Mouse (Mus musculus) spleen, postnatal 36 days (tissue): ENCODE data around the gene Elavl1.
"Not testable (repeated sequence)": the region's sequence is repeated elsewhere in the genome, so short reads cannot be mapped to it uniquely, and the experiment has no call there.

Source experiments
- DNase-seq, 2 experiments: peaks; one replicate each; pipeline ENCODE4 v3.0.0; 2022; ENCODE audit warnings: low spot score in 2 of 2, mixed read lengths in 1 of 2

Elavl1 gene

GRCm38 (mm10) chr8:4258678-4259077 is 66.5 kb downstream of the Elavl1 start:
- DNase-seq: peak in 1 of 2 experiments; percentile 18

- peak; percentile 67 to 74 for DNase-seq
These were observed 67.0 kb downstream of the Elavl1 start for GRCm38 (mm10) chr8:4258233-4258632.

DNA sequence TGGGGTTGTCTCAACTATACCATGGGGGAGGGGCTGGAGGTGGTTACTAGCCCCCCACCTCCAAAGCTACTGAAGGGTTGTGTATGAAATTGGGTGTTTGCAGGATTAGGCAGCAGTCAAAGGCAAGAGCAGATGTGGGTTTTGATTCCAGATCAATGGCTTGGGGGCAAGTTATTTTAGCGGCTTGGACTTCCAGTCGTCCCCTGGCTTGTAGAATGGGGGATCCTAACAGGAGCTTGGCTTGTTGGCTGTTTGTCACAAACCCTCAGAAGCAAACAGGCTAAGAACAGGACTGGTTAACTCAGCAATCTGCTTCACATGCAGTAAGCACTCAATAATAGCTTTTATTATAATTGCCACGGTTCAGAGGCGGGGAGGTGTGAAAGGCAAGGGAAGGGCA is 67.9 kb downstream of the Elavl1 start:
- DNase-seq: no peak

- no peak for DNase-seq
These were observed 68.3 kb downstream of the Elavl1 start for GRCm38 (mm10) chr8:4256911-4257310.

DNA sequence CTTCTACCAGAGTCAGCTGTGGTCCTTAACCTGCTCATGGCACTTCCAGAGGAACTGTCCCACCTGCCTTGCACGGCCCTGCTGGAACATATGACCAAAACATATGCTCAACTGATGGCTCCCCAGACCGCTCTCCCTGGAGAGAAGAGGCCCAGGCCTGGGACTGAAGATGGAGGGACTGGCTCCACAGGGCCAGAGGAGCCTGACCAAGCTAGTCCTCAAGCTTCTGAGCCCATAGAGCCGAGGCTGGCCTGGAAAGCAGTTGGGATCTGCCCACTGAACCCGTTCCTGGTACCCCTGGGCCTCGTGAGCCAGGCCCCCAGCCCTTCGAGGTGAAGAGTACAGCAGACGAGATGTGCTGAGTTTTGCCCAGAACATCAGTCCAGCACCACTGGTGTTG is 69.7 kb downstream of the Elavl1 start:
- not testable (repeated sequence) for DNase-seq

DNA sequence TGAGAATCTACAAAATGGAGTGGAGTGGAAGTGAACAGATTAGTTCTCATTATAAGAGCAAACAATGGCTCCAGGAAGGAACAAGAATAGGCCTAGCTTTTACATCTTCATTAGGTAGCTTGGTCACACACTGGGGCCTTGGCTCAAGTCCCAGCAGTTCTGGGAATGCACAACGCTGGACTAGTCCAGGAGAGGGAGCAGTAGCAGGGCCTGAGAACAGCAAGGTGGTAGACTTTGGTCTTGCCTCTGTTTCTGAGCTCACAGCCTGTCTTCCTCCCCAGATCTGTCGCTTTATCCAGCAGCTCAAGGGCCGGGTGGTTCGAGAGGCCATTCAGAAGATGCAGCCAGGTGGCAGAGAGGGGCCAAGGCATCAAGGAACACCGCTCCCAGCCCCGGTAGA is 71.2 kb downstream of the Elavl1 start:
- DNase-seq: no peak

- peak; percentile 93 to 96 for DNase-seq
These were observed 72.0 kb downstream of the Elavl1 start, which contains the start of gene Snapc2 for GRCm38 (mm10) chr8:4252934-4253841. Gene Snapc2, plus strand, starts transcription at chr8:4253080.

GRCm38 (mm10) chr8:4252116-4252760 is 73.0 kb downstream of the Elavl1 start:
- no peak for DNase-seq

DNA sequence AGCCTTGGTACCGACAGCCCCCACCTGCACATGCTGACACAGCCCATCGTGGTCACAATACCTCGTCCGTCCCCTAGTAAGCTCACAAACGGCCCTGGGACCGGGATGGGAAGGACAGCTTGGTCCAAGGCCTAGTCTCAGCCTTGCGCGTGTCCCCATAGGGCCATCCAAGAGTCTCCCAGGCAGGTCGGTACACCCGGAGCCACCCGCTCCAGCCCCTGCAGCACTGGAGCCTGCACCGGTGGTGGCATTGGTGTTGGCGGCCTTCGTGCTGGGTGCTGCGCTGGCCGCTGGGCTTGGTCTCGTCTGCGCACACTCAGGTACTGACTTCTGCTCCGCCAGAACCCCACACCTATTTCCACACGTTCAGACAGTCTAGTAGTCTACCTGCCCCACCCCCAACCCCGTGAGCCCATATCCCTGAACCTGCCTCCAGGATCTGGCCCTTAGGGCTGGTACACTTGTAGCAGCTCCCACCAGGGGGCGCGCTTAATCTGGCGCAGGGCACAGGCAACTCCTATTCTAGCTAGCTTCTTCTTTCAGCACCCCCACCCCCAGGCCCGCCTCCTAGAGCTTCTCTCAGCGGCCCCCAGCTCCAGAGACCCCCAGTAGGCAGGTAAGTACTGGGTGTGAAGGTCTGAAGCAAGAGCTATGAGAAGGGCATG is 74.8 kb downstream of the Elavl1 start:
- DNase-seq: peak; percentile 72 to 75

GRCm38 (mm10) chr8:4249213-4249612 is 76.0 kb downstream of the Elavl1 start:
- DNase-seq: no peak

GRCm38 (mm10) chr8:4247951-4248540 is 77.2 kb downstream of the Elavl1 start, which contains the start of gene Tgfbr3l:
Gene Tgfbr3l, plus strand, starts transcription at chr8:4248214.
- no peak for DNase-seq

GRCm38 (mm10) chr8:4247241-4247640 is 78.0 kb downstream of the Elavl1 start:
- DNase-seq: no peak

- DNase-seq: no peak
These were observed 79.5 kb downstream of the Elavl1 start for GRCm38 (mm10) chr8:4245737-4246136.

GRCm38 (mm10) chr8:4245061-4245460 is 80.2 kb downstream of the Elavl1 start:
- no peak for DNase-seq

DNA sequence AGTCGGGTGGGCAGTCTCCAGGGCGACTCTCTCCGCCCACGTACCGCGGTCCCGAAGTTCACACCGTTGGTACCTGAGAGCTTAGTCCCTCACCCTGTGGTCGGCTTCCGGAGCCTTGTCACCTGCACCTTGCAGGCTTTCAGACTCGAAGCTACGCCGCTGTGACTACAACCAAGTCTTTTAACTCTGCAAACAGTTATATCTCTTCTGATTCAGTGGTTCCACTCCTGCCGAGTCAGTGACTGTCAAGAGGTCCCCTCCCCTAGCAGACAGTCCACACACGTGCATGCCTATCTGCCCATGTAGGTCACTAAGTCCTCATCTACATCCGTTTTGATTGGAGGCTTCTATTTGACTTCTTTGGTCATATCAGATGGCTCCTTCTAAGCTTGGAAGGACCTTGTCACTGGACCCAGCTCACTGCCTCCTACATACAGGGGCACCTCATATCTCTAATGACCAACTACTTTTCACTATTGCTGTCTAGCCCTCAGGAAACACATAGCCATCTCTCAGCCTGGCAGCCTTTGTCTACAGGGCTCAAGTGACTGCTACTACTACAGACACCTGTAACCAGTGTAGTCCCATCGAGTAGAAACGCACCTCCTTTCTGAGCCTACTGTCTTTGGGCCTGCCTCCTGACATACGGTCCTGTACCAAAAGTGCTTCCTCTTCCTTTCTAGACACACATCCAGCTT is 85.9 kb downstream of the Elavl1 start:
- DNase-seq: no peak

DNA sequence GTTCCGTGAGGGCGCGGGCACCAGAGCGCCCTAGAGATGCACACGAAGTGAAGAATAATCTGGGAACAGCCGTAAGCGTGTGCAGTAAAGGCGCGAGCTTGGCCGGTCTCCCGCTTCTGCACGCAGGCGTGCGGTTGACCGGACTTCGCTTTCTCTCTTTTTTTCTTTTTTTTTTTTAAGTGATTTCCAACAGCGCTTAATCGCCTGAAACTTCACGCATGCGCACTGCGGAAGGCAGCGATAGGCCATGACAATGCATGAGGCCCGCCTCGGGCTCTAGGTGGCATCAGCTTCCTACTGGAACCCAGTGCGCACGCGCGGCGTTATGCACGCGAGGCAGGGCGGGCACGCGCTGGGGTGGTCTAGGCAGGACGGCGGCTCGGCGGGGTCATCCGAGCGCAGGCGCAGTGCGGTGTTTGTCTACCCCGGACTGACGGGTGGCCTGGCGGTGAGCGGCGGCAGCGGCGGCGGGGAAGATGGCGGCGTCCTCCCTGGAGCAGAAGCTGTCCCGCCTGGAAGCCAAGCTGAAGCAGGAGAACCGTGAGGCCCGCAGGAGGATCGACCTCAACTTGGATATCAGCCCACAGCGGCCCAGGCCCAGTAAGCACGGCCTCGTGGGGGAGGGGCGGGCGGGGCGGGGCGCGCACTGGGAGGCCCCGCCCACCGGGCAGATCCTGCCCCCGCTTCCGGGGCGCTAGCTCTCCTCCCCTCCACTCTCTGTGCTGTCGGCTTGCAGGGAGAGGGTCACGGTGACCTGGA is 86.6 kb downstream of the Elavl1 start, which contains the start of the genes Map2k7 and Gm49320:
Gene Map2k7 (plus strand): TSS at position 307 of the 759 bp plus-strand sequence.
Gene Gm49320 (plus strand): TSS at position 432 of the 759 bp plus-strand sequence.
- peak; percentile 99 to 100 for DNase-seq

GRCm38 (mm10) chr8:4237814-4238433 is 87.3 kb downstream of the Elavl1 start:
- DNase-seq: peak in 1 of 2 experiments; percentile 15
